Mouse (Mus musculus) frontal cortex, adult (tissue): ENCODE measurements around the gene Igfbp3.

Source experiments
- ATAC-seq: cut with Nextera tagmentation; 2 replicates; pipeline ENCODE4 v1.9.2; 2017; ENCODE audit warnings: mild to moderate bottlenecking, moderate library complexity, mixed read lengths; ENCODE audit not compliant: low TSS enrichment

Igfbp3 gene

DNA sequence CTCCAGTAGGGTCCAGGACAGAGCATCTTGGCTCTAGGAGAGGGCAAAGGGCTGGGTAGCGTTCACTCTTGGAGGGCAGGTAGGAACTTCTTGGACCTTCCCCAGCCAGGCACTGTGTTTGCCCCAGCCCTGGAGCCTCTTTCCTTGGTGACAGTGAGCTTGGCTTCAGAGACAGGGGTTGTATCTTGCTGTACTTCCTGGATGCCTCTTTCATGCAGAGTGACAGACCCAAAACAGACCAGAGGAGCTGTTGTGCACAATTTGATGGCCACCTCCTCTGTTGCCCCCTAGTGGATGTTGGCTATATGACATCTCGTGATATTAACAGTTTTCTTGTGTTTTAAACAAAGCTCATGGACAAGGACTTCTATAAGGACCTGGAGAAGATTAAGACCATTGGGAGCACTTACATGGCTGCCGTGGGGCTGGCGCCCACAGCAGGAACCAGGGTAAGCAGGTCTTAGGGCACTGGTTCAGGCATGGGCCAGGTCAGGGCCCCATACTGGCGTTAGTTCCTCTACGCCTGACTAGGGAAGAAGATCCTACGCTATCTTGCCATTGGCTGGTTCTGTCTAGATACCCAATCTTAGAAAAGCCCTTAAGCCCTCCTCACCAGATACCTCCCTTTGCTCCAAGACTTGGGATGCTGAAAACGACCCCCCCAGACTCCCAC lies 52.1 kb downstream of the Igfbp3 start:
- peak; percentile 60 for ATAC-seq

DNA sequence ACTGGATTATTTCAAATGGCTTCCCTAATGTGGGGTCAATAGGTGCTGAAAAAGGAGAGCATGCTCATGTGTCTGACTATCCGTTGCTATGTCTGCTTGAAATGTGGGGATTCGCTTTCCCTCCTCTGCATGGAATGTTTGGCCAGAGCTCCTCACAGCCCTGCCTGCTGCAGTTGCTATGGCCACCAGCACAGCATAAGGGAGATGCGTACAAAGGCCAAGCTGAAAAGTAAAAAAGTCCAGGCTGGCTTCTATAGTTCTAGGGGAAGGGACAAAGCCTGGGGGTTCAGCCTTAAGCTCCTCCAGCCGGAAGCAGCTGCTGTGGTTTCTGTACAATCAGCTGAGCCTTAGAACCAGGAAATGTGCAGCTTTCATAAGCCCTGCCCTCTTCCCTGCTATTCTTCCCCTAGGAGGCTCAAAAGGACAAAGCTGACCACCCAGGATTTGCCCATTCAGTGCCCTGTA lies 53.1 kb downstream of the Igfbp3 start:
- ATAC-seq, result peak; percentile 60

DNA sequence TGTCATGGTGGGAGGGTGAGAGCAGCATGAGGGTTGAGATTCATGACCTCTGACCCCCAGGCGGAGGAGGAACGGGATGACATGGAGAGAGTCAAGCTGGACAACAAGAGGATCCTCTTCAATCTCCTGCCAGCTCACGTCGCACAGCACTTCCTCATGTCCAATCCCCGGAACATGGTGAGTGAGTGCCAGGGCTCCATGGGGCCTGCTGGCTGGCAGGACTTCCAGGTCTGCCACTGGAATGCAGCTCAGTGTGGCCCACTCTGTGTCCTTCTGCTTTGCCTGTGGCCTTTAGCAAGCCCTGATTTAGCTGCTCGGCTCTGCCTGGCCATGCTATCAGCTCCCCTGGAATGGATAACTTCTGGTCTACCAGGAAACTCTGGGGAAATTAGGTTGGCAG lies 53.6 kb downstream of the Igfbp3 start:
- no peak for ATAC-seq

DNA sequence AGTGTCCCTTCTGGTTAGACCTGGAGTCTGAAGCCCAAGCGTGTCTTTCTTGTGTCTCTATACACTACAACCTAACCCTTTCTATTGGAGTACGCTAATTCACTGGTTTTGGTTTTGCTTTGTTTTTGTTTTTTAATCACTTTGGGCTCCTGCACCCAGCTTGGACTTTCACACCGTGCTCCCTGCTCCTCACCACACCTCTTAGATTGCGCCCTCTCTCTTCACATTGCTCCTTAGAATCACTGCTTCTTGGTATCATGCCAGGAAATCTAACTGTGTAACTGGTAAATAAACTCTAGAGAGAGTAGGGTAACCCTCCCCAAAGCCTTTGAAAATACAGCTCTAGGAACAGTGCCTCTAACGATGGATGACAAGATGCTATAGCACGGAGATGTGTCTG lies 55.5 kb downstream of the Igfbp3 start:
- no peak for ATAC-seq

DNA sequence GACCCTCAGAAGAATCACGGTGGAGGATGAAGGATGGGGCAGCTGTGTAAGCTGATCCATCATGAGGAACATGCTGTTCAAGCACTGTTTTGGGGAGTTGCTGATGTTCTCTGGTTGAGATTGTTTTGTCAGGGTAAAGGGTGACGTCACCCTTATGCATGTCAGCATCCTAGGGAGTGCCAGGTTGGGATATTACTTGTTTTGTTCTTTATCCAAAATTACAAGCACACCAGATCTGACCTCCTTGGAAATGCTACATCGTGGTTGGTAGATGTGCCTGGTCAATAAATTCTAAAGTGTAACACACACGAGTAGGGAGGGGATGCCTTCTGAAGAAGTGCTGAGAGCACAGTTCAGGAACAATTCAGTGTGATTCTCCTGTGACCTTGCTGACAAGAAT lies 57.3 kb downstream of the Igfbp3 start:
- ATAC-seq, result no peak
